In the genomic region with DNA sequence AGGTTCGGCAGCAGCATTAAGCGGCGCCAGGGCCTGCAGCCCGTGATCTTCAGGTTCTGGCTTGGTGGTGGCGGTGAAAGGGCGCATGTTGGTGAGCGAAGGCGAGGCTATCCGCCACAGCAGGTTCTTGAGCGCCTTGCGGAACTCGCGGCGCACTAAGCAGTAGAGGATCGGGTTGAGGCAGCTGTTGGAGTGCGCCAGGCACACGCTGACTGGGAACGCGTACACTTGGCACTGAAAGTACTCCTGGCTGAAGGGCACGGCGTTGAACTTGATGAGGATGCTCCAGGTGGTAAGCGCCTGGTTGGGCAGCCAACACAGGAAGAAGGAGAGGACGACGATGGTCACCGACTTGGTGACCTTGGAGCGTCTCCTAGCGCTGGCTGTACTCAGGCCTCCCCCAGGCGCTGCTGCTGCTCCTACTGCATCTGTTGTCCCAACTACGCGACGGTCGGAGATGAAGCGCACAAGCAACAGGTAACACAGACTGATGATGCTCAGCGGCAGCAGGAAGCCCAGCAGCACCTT, we compare ENCODE assay signal across 9 mouse cellular contexts. TPM values are rescaled to one million over a fixed set of nuclear protein-coding genes. Genes with fewer than 3 reads are reported as not detected.
DNase-seq lines count a peak whose midpoint lies in the region; ATAC-seq lines count a peak whose summit lies in the region.
"Had no signal": no experiment of that assay in that cellular context is flagged by ENCODE, and none has a peak within 500 bp of the region (broad histone marks: within the 10 kb centered on the region; RNA-seq: fewer than 3 reads in every experiment).

No protein-coding gene starts in this region.

- no peak for ATAC-seq in heart, embryonic 11.5 days (replicated peaks; ENCODE audit: insufficient number of reproducible peaks, low FRiP score, low TSS enrichment)
- ATAC-seq in liver, embryonic 13.5 days (ENCODE audit: low read depth) = no peak
- ATAC-seq in megakaryocyte-erythroid progenitor cell, adult 5-6 weeks (replicated peaks; ENCODE audit: low FRiP score, low TSS enrichment, poor library complexity, severe bottlenecking) = no peak

- H3K4me2 ChIP-seq in heart, embryonic 11.5 days = peak overlapping the region; percentile 71
- H3K4me2 ChIP-seq in liver, embryonic 13.5 days = peak overlapping the region; percentile 56

- peaks cover 54% of the 10 kb centered on the region for H3K27me3 ChIP-seq in heart, embryonic 11.5 days (ENCODE audit: control insufficient read depth, insufficient read depth, low read length)
- H3K27me3 ChIP-seq in liver, embryonic 13.5 days = peaks cover 41% of the 10 kb centered on the region
- H3K27me3 ChIP-seq: CH12.LX had no signal

- 5% methylated on average over 34 of the region's 34 CpGs for WGBS in heart, embryonic 11.5 days (ENCODE audit: insufficient replicate concordance)
- 9% methylated on average over 34 of the region's 34 CpGs for WGBS in liver, embryonic 13.5 days (ENCODE audit: insufficient replicate concordance)

- no peaks in the 10 kb centered on the region for H3K36me3 ChIP-seq in heart, embryonic 11.5 days (ENCODE audit: control insufficient read depth, insufficient read depth, low read length)
- no peaks in the 10 kb centered on the region for H3K36me3 ChIP-seq in liver, embryonic 13.5 days

- no peaks in the 10 kb centered on the region for H3K9me3 ChIP-seq in heart, embryonic 11.5 days (replicated peaks; ENCODE audit: control insufficient read depth, low read length)
- H3K9me3 ChIP-seq in liver, embryonic 13.5 days (replicated peaks) = no peaks in the 10 kb centered on the region

- H3K27ac ChIP-seq in heart, embryonic 11.5 days (ENCODE audit: low read depth, low read length) = no peak overlapping the region
- no peak overlapping the region for H3K27ac ChIP-seq in liver, embryonic 13.5 days

- H3K4me1 ChIP-seq in heart, embryonic 11.5 days (ENCODE audit: control insufficient read depth, insufficient read depth, low read length) = peaks cover 11% of the 10 kb centered on the region
- no peaks in the 10 kb centered on the region for H3K4me1 ChIP-seq in liver, embryonic 13.5 days (replicated peaks)

- no peak for DNase-seq in heart, adult 11 months
- peak; percentile 11 for DNase-seq in right cerebral cortex, postnatal 14 days
- no peak for DNase-seq in right cerebral cortex, postnatal 25 days
- no peak for DNase-seq in liver, embryonic 13.5 days
- no peak for DNase-seq in adrenal gland, adult 8-10 months
- DNase-seq in layer of hippocampus, postnatal 25 days (ENCODE audit: extremely low spot score in 1 of 2, low spot score in 1 of 2) = no peak

- peak overlapping the region; percentile 41 for H3K4me3 ChIP-seq in heart, embryonic 11.5 days (ENCODE audit: low read depth, low read length)
- 0 out of 2 replicates have a peak overlapping the region, but pooled peaks have one; percentile 39 for H3K4me3 ChIP-seq in liver, embryonic 13.5 days (replicated peaks)

- no peak overlapping the region for H3K9ac ChIP-seq in heart, embryonic 11.5 days (ENCODE audit: low read depth, low read length)
- H3K9ac ChIP-seq in liver, embryonic 13.5 days = no peak overlapping the region

RNA-seq across cellular contexts. Expression of gene Rxfp3, which starts 1.8 kb away (rescaled TPM):
- polyA plus RNA-seq in heart, embryonic 11.5 days (2014; fragmentation: Nextera tagmentation; extraction: Ambion mirVana) = 0.25 TPM in 1 of 2 replicates, not detected in the other
- polyA plus RNA-seq in liver, embryonic 13.5 days (2015; fragmentation: Nextera tagmentation; extraction: Ambion mirVana) = 0.09 TPM in 1 of 2 replicates, not detected in the other
- not detected in 2 replicates for total RNA-seq in megakaryocyte-erythroid progenitor cell, adult 5-6 weeks (2014; fragmentation: Nextera tagmentation)
- total RNA-seq in megakaryocyte-erythroid progenitor cell, adult 5-6 weeks (2017) = not detected in 2 replicates
- total RNA-seq in adrenal gland, adult 8-10 months (2022) = under 1 TPM in 1 of 4 experiments, not detected in 3; 0.06 TPM
- 1 to 10 TPM; 5.0 to 6.0 TPM for total RNA-seq in layer of hippocampus, postnatal 25 days (2021)
- total RNA-seq: CH12.LX had no signal

RNA-seq across cellular contexts. Expression of gene Adamts12, which starts 28.6 kb away (rescaled TPM):
- 1.4 and 1.5 TPM in 2 replicates for polyA plus RNA-seq in heart, embryonic 11.5 days (2014; fragmentation: Nextera tagmentation; extraction: Ambion mirVana)
- polyA plus RNA-seq in liver, embryonic 13.5 days (2015; fragmentation: Nextera tagmentation; extraction: Ambion mirVana) = 0.20 and 0.34 TPM in 2 replicates
- total RNA-seq in megakaryocyte-erythroid progenitor cell, adult 5-6 weeks (2014; fragmentation: Nextera tagmentation) = not detected in 2 replicates
- 0.05 and 0.30 TPM in 2 replicates for total RNA-seq in megakaryocyte-erythroid progenitor cell, adult 5-6 weeks (2017)
- total RNA-seq in adrenal gland, adult 8-10 months (2022) = 1 to 10 TPM; 2.0 to 4.2 (median 2.8) TPM
- under 1 TPM; 0.85 to 0.86 TPM for total RNA-seq in layer of hippocampus, postnatal 25 days (2021)

RNA-seq across cellular contexts. Expression of gene Slc45a2, which starts 35.5 kb away (rescaled TPM):
- polyA plus RNA-seq in heart, embryonic 11.5 days (2014; fragmentation: Nextera tagmentation; extraction: Ambion mirVana) = 0.04 TPM in 1 of 2 replicates, not detected in the other
- 0.05 TPM in 1 of 2 replicates, not detected in the other for polyA plus RNA-seq in liver, embryonic 13.5 days (2015; fragmentation: Nextera tagmentation; extraction: Ambion mirVana)
- total RNA-seq in megakaryocyte-erythroid progenitor cell, adult 5-6 weeks (2014; fragmentation: Nextera tagmentation) = not detected in 2 replicates
- not detected in 2 replicates for total RNA-seq in megakaryocyte-erythroid progenitor cell, adult 5-6 weeks (2017)
- total RNA-seq in adrenal gland, adult 8-10 months (2022) = not detected
- total RNA-seq in layer of hippocampus, postnatal 25 days (2021) = not detected
- total RNA-seq: CH12.LX had no signal

RNA-seq across cellular contexts. Expression of gene Amacr, which starts 54.5 kb away (rescaled TPM):
- 16.7 and 16.9 TPM in 2 replicates for polyA plus RNA-seq in heart, embryonic 11.5 days (2014; fragmentation: Nextera tagmentation; extraction: Ambion mirVana)
- 14.0 and 16.3 TPM in 2 replicates for polyA plus RNA-seq in liver, embryonic 13.5 days (2015; fragmentation: Nextera tagmentation; extraction: Ambion mirVana)
- total RNA-seq in megakaryocyte-erythroid progenitor cell, adult 5-6 weeks (2014; fragmentation: Nextera tagmentation) = 2.6 and 8.6 TPM in 2 replicates
- total RNA-seq in megakaryocyte-erythroid progenitor cell, adult 5-6 weeks (2017) = 9.3 and 18.4 TPM in 2 replicates
- total RNA-seq in adrenal gland, adult 8-10 months (2022) = 10 to 100 TPM; 11.2 to 20.5 (median 17.5) TPM
- 10 to 100 TPM; 10.5 to 11.6 TPM for total RNA-seq in layer of hippocampus, postnatal 25 days (2021)

Comparison
In these comparisons a context has a peak if more than half of its experiments do, and no peak if none do; other contexts are left out.
1. RNA of gene Rxfp3, which starts 1.8 kb away (total RNA-seq): 5.0 to 6.0 TPM in layer of hippocampus, postnatal 25 days; 0.06 TPM in adrenal gland, adult 8-10 months and not detected in megakaryocyte-erythroid progenitor cell, adult 5-6 weeks; every median in the first group is over 4 times any median in the second.